Mouse (Mus musculus) forebrain, embryonic 15.5 days (tissue): ENCODE measurements around the gene Smco2. TPM values are rescaled to one million over a fixed set of nuclear protein-coding genes. Genes with fewer than 3 reads are reported as not detected.

Source experiments
- ATAC-seq: fragments of 200-750 bp; cut with Nextera tagmentation; replicated peaks from 2 replicates; pipeline ENCODE4 v1.8.0; 2017; ENCODE audit warnings: mild to moderate bottlenecking, moderate TSS enrichment, moderate library complexity
- H3K27ac ChIP-seq: fragments of 300-500 bp; sonication (generic); replicated peaks from 2 replicates; pipeline ENCODE4 v1.5.1; 2015; ENCODE audit warnings: mild to moderate bottlenecking, inconsistent platforms
- H3K27me3 ChIP-seq: fragments of 300-500 bp; sonication (generic); 2 replicates; pipeline ENCODE4 v1.6.1; 2015; ENCODE audit warnings: inconsistent platforms
- H3K36me3 ChIP-seq: fragments of 300-500 bp; sonication (generic); 2 replicates; pipeline ENCODE4 v1.6.1; 2015; ENCODE audit warnings: mild to moderate bottlenecking, inconsistent platforms
- H3K4me1 ChIP-seq: fragments of 300-500 bp; sonication (generic); 2 replicates; pipeline ENCODE4 v1.6.1; 2015; ENCODE audit warnings: inconsistent platforms
- H3K4me2 ChIP-seq: fragments of 300-500 bp; sonication (generic); replicated peaks from 2 replicates; pipeline ENCODE4 v1.6.1; 2015; ENCODE audit warnings: mild to moderate bottlenecking, inconsistent platforms
- H3K4me3 ChIP-seq: fragments of 300-500 bp; sonication (generic); 2 replicates; pipeline ENCODE4 v1.5.1; 2015; ENCODE audit warnings: mild to moderate bottlenecking, inconsistent platforms
- H3K9ac ChIP-seq: fragments of 300-500 bp; sonication (generic); replicated peaks from 2 replicates; pipeline ENCODE4 v1.6.1; 2015; ENCODE audit warnings: mild to moderate bottlenecking, inconsistent platforms
- H3K9me3 ChIP-seq: fragments of 300-500 bp; sonication (generic); 2 replicates; pipeline ENCODE4 v1.6.1; 2016; ENCODE audit warnings: inconsistent platforms
- WGBS: fragments of 180-500 bp; shearing (Covaris S2); methylation state at CpG from one replicate; pipeline ENCODE4 v1.1.7; 2015; ENCODE audit warnings: mixed read lengths; 5-methylcytosine and 5-hydroxymethylcytosine counted together
- polyA plus RNA-seq: library from polyadenylated mRNA; unstranded; fragments of >200 nt; fragmentation: Nextera tagmentation; extraction: Ambion mirVana; gene quantifications from 2 replicates; pipeline ENCODE4 v1.2.1, GENCODE M21; 2015

Smco2 gene
- polyA plus RNA-seq, 1 experiment from 2014 or later = not detected

DNA sequence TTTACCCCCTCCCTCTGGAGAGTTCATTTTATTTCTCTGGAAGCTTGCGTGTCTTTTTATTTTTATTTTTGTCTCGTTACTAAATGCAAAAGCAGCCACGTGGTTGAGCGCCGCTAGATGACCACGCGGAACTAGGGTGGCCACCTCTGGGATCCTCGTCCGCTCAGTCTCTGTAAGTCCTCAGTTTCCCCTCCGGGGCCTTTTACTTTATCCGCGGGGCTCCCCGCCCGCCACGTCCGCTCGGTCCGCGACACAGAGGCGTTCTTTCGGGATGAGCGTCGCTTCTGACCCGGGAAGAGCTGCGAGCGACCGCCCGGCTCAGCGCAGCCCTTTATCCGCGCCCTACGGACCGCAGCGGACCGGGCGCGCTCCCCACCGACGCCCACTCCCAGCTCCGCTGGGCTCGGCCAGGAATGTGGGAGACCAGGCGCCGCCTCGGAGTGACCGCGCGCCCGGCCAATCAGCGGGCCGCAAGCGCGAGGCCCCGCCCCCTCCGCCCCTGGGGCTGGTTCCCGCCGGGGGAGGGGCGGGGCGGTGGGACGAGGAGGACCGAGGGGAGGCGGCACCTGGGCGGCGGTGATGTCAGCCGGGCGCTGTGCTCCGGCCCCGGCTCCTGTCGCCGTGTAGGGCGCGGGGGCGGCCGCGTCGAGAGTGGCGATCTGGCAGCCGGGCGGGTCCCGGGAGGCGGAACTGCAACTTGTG, 38.2 kb downstream of the Smco2 start, which contains the start of gene Ppfibp1:
Gene Ppfibp1 (plus strand): TSS at position 530 of the 702 bp plus-strand sequence.
- Histone ChIP-seq H3K4me1 (no peaks in the 10 kb centered on the region), H3K36me3 (no peaks in the 10 kb centered on the region), H3K4me3 (peak within 1 kb of the TSS; percentile 63), H3K9ac (peak within 1 kb of the TSS; percentile 64), H3K27ac (no peak within 1 kb of the TSS), H3K4me2 (peak within 1 kb of the TSS; percentile 77), H3K9me3 (no peaks in the 10 kb centered on the region), H3K27me3 (no peaks in the 10 kb centered on the region)
- ATAC-seq = peak; percentile 97
- under 1% methylated on average over 74 of the region's 80 CpGs for WGBS

DNA sequence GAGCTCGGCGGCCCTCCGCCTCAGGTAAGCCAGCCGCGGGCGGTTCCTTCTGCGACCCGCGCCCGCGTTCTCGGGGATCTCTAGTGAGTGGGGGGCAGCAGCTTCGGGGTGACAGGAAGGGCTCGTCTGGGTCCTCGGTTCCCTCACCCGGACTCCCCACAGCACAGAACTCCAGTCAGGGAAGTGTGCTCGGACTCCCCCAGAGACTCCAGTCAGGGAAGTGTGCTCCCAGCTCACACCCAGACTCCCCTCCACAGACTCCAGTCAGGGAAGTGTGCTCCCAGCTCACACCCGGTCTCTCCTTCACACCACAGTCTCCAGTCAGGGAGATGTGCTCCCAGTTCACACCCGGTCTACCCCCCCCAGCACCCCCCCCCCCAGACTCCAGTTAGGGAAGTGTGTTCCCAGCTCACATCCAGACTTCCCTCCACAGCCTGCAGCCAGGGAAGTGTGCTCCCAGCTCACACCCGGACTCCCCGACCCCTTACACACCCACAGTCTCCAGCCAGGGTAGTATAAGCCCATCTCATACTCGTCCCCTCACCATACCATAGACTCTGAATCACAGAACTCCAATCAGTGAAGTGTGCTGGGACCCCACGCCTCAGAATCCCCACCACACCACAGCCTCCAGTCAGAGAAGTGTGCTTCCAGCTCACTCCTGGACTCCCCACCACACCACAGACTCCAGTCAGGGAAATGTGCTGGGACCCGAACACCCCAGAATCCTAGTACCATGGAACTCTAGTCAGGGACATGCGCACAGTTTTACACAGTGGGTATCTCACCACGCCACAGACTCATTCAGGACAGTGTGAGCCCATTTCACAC, 39.0 kb downstream of the Smco2 start:
- H3K9ac ChIP-seq = peak overlapping the region; percentile 64
- no peaks in the 10 kb centered on the region for H3K9me3 ChIP-seq
- H3K36me3 ChIP-seq = no peaks in the 10 kb centered on the region
- 8% methylated on average over 26 of the region's 26 CpGs for WGBS
- peak; percentile 74 for ATAC-seq
- H3K4me3 ChIP-seq = peak overlapping the region; percentile 63
- no peaks in the 10 kb centered on the region for H3K27me3 ChIP-seq
- peak overlapping the region; percentile 77 for H3K4me2 ChIP-seq
- no peak overlapping the region for H3K27ac ChIP-seq
- H3K4me1 ChIP-seq = no peaks in the 10 kb centered on the region

DNA sequence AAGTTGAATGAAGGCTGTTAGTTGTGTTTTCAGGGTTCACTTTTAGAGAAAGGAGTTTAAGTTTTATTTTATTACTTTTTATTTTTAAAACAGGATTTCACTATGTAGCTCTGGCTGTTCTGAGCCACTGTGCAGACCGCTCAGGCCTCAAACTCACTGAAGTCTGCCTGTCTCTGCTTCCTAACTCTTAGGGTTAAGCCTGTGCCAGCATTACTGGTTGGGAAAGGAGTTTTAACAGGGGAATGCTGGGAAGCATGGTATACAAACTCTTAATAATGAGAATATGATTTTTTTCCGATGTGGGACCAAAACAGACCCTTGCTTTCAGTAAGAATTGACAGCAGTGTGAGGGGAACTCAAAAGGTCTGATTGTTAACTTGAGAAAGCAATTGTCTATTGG, 40.3 kb downstream of the Smco2 start:
- 53% methylated on average over 2 of the region's 2 CpGs for WGBS
- no peaks in the 10 kb centered on the region for H3K36me3 ChIP-seq
- H3K4me3 ChIP-seq = no peak overlapping the region
- no peak for ATAC-seq
- H3K9me3 ChIP-seq = no peaks in the 10 kb centered on the region
- no peak overlapping the region for H3K27ac ChIP-seq
- no peak overlapping the region for H3K9ac ChIP-seq
- H3K4me1 ChIP-seq = no peaks in the 10 kb centered on the region
- H3K27me3 ChIP-seq = no peaks in the 10 kb centered on the region
- no peak overlapping the region; the same call in 1 of the 2 replicates for H3K4me2 ChIP-seq

DNA sequence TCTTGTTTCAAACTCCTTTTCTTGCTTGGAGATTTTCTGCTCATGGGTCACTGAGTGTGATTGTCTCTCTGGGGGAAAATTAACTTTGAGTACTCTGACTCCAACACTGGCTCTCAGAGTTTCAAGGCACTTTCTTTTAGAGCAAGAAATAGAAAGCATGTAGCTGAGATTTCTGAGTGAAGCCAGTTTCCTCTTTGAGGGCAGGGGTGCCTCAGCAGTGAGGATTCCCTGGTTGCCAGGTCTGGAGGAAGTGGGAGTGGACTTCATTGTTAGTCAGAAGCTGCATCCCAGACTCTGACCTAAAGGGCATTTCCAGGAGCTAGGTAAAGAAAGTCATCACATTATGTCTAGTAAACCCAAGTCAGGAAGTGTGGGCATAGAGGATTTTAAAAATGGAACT, 40.7 kb downstream of the Smco2 start:
- Histone ChIP-seq H3K36me3 (no peaks in the 10 kb centered on the region), H3K9ac (no peak overlapping the region), H3K4me3 (no peak overlapping the region), H3K27ac (no peak overlapping the region), H3K4me1 (no peaks in the 10 kb centered on the region), H3K4me2 (no peak overlapping the region; the same call in 1 of the 2 replicates), H3K27me3 (no peaks in the 10 kb centered on the region), H3K9me3 (no peaks in the 10 kb centered on the region)
- no peak for ATAC-seq

DNA sequence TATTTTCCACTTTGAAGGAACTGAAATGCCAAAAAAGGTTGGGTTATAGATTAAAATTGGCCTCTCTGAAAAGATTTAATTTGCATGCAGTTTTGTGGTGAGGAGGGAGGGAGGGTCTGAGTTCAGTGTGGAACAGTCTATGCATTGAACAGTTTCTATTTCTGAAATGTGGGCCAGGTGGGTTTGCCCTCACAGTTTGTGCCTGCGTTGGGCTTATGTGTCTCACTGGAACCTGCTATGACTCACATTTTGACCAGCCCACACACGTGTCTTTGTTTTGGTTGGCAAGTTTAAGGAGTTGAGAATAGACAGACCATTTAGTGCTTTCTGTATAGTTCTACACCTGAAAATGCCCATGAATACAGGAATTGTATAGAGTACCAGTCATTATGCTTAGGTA, 44.0 kb downstream of the Smco2 start:
- no peak overlapping the region for H3K9ac ChIP-seq
- 78% methylated on average over 2 of the region's 2 CpGs for WGBS
- H3K4me1 ChIP-seq = no peaks in the 10 kb centered on the region
- no peaks in the 10 kb centered on the region for H3K27me3 ChIP-seq
- H3K4me3 ChIP-seq = no peak overlapping the region
- H3K9me3 ChIP-seq = no peaks in the 10 kb centered on the region
- H3K27ac ChIP-seq = no peak overlapping the region
- H3K36me3 ChIP-seq = no peaks in the 10 kb centered on the region
- no peak for ATAC-seq
- H3K4me2 ChIP-seq = no peak overlapping the region

DNA sequence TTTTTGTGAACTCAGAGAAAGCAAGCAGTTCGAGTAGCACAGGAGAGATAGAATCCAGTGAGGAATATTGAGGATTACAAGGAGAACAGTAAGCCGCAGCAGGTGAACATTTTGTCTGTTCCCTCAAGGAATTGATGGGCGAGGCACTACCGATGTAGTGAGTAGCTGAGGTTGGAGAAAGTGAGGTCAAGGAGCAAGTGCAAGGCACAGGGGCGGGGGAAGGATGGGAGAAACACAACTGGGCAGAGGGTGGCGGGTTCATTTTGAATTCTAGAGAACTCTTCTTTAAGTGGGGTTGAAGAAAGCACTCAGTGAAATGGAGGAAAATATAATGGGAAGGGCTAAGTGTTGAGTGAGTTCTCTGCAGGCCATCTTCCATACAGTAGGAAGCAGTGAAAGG, 48.8 kb downstream of the Smco2 start:
- Histone ChIP-seq H3K9me3 (no peaks in the 10 kb centered on the region), H3K4me3 (no peak overlapping the region), H3K27ac (no peak overlapping the region), H3K27me3 (no peaks in the 10 kb centered on the region), H3K9ac (no peak overlapping the region), H3K36me3 (no peaks in the 10 kb centered on the region), H3K4me1 (no peaks in the 10 kb centered on the region), H3K4me2 (no peak overlapping the region)
- no peak for ATAC-seq
- 81% methylated on average over 6 of the region's 6 CpGs for WGBS

DNA sequence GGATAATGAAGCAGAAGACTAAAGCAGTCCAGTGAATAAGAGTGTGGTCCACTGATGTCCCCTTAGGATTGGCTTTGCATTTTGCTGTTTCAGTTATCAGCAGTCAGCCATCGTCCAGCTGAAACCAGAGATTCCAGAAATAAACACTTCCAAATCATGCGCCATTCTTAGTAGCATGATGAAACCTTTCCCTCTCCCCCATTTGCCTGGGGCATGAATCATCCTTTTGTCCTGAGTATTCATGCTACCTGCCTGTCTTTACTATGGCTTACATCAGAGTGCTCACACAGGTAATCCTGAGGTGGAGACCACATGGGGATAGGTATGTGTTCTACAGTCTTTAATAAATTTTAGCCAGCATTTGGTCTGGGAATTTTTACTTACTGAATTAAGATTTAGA, 49.7 kb downstream of the Smco2 start:
- Histone ChIP-seq H3K9me3 (no peaks in the 10 kb centered on the region), H3K4me2 (no peak overlapping the region), H3K27me3 (no peaks in the 10 kb centered on the region), H3K9ac (no peak overlapping the region), H3K4me3 (no peak overlapping the region), H3K36me3 (no peaks in the 10 kb centered on the region), H3K27ac (no peak overlapping the region), H3K4me1 (no peaks in the 10 kb centered on the region)
- no peak for ATAC-seq
- 90% methylated on average over 2 of the region's 2 CpGs for WGBS

DNA sequence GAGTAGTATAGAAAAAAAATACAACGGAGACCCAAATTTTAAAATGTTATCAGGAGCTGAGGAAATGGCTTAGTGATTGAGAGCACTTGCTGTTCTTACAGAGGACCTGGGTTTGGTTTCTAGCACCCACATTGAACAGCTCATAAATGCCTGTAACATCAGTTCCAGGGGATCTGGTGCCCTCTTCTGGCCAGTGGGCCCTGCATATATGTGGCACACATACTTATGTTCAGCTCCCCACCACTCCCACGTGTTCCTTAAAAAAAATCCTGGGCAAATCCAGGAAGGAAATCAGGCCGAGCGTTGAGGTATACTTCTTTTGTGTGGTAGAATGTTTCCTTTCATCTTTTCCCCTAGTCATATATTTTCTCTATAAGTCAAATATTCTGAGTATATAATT, 52.0 kb downstream of the Smco2 start:
- no peak overlapping the region for H3K27ac ChIP-seq
- ATAC-seq = no peak
- 95% methylated on average over 4 of the region's 4 CpGs for WGBS

DNA sequence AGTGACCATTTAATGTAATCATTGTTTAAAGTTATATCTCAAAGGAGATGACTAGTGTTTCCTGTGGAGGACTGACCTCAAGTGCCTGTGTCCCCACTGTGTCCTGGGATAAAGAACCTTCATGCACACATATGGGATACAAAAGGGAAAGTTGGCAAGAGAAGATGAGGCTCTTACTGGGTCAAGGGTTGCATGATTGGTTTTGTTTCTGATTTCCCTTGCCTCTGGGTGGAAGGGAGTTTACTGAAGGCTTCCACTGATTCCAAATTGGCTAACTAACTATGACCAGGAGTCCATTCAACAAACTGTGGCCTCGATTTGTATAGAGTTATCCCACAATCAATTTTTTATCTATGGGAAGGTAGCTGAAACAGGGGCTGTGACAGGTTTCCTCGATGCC, 53.7 kb downstream of the Smco2 start:
- Histone ChIP-seq H3K36me3 (no peaks in the 10 kb centered on the region), H3K9me3 (no peaks in the 10 kb centered on the region), H3K27me3 (no peaks in the 10 kb centered on the region), H3K4me3 (no peak overlapping the region), H3K27ac (no peak overlapping the region), H3K4me1 (no peaks in the 10 kb centered on the region), H3K4me2 (no peak overlapping the region), H3K9ac (no peak overlapping the region)
- no peak for ATAC-seq
- 93% methylated on average over 2 of the region's 2 CpGs for WGBS

More for the DNA sequence above, 52.0 kb downstream of the Smco2 start:
- H3K4me3 ChIP-seq = no peak overlapping the region
- H3K36me3 ChIP-seq = no peaks in the 10 kb centered on the region
- H3K9me3 ChIP-seq = no peaks in the 10 kb centered on the region
- no peaks in the 10 kb centered on the region for H3K4me1 ChIP-seq
- no peak overlapping the region for H3K4me2 ChIP-seq
- H3K27me3 ChIP-seq = no peaks in the 10 kb centered on the region
- H3K9ac ChIP-seq = no peak overlapping the region

DNA sequence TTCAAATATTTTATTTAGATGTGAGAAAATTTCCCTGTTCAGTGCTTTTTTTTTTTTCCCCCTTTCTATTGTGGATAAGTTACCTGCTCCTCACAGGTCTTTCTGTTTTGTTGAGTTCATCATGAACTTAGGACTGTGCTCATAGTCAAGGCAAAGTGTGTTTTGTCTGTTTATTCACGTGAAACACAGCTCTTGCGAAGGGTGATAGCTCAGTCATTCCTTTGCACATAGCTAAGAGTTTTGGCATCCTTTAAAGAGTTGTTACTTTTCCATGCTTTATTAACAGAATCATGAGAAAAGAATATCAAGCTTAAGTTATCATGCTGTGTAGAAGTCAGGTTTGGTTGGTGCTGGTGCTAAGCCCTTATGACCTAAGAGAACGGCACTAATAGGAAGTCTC, 54.8 kb downstream of the Smco2 start:
- no peaks in the 10 kb centered on the region for H3K9me3 ChIP-seq
- H3K27me3 ChIP-seq = no peaks in the 10 kb centered on the region
- no peak overlapping the region for H3K4me2 ChIP-seq
- 84% methylated on average over 3 of the region's 3 CpGs for WGBS
- no peak overlapping the region for H3K27ac ChIP-seq
- ATAC-seq = no peak
- H3K36me3 ChIP-seq = no peaks in the 10 kb centered on the region
- no peaks in the 10 kb centered on the region for H3K4me1 ChIP-seq
- H3K4me3 ChIP-seq = no peak overlapping the region
- no peak overlapping the region for H3K9ac ChIP-seq

DNA sequence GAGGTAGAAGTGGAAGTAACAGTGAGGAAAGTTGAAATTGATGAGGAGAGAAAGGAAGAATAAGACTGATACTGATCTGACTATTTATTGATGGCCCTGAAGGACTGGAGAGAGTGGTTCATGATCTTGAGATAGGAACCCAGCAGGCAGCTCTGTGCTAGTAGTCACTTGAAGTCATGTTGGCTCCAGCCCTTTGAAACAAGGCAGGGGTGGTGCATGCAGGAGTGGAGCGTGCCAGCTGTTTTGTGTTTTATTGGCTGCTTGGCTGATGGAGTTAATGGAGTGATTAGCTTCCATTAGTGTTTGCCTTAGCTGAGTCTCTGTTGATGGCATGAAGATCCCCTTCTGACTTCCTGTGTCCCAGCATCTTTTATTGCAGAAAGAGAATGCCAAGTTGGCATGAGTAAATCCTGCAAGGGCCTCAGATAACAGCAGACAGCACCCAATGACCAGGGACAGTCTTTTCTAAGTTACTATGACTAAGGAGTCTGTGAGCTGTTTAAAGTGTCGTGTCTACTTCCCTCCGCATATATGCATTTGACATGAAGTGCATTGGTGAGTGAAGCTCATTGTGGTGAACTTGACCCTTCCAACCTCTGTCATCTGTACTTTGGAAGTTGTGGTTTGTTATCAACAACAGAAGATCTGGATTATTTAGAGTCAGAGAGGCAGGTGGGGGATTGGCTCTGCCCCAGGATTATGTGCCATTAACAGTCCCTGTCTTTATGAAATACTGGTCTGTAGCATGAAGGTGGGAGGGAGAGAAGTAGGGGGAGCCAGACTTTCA, 56.3 kb downstream of the Smco2 start:
- 90% methylated on average over 3 of the region's 3 CpGs for WGBS
- Histone ChIP-seq H3K9ac (no peak overlapping the region), H3K27ac (no peak overlapping the region), H3K4me2 (no peak overlapping the region), H3K4me3 (no peak overlapping the region), H3K36me3 (no peaks in the 10 kb centered on the region), H3K27me3 (no peaks in the 10 kb centered on the region), H3K9me3 (no peaks in the 10 kb centered on the region), H3K4me1 (no peaks in the 10 kb centered on the region)
- ATAC-seq = no peak
